Mouse (Mus musculus) neural tube, embryonic 11.5 days (tissue): ENCODE results near the gene Vwa2. TPM values are rescaled to one million over a fixed set of nuclear protein-coding genes. Genes with fewer than 3 reads are reported as not detected.

Source experiments
- ATAC-seq: fragments of 200-750 bp; cut with Nextera tagmentation; 2 replicates; pipeline ENCODE4 v1.8.0; 2017; ENCODE audit warnings: moderate number of reproducible peaks, mild to moderate bottlenecking, moderate TSS enrichment, moderate library complexity; ENCODE audit not compliant: insufficient read depth, low FRiP score, low TSS enrichment
- DNase-seq: peaks from one replicate; pipeline ENCODE4 v3.0.0-alpha.2; 2015; ENCODE audit warnings: low spot score
- H3K27ac ChIP-seq: fragments of 300-500 bp; sonication (generic); 2 replicates; pipeline ENCODE4 v1.5.1; 2014; ENCODE audit warnings: low read depth, mild to moderate bottlenecking, low read length
- H3K27me3 ChIP-seq: fragments of 300-500 bp; sonication (generic); 2 replicates; pipeline ENCODE4 v1.6.1; 2014; ENCODE audit warnings: mild to moderate bottlenecking, low read length, mixed read lengths; ENCODE audit not compliant: control insufficient read depth, insufficient read depth
- H3K36me3 ChIP-seq: fragments of 300-500 bp; sonication (generic); 2 replicates; pipeline ENCODE4 v1.6.1; 2014; ENCODE audit warnings: mild to moderate bottlenecking, low read length, moderate library complexity, mixed read lengths; ENCODE audit not compliant: control insufficient read depth, insufficient read depth
- H3K4me1 ChIP-seq: fragments of 300-500 bp; sonication (generic); 2 replicates; pipeline ENCODE4 v1.6.1; 2014; ENCODE audit warnings: low read length, mixed read lengths; ENCODE audit not compliant: control insufficient read depth, insufficient read depth
- H3K4me2 ChIP-seq: fragments of 300-500 bp; sonication (generic); 2 replicates; pipeline ENCODE4 v1.6.1; 2014; ENCODE audit warnings: low read depth, mild to moderate bottlenecking, moderate library complexity
- H3K4me3 ChIP-seq: fragments of 300-500 bp; sonication (generic); 2 replicates; pipeline ENCODE4 v1.5.1; 2014; ENCODE audit warnings: low read depth, low read length
- H3K9ac ChIP-seq: fragments of 300-500 bp; sonication (generic); 2 replicates; pipeline ENCODE4 v1.6.1; 2014; ENCODE audit warnings: mild to moderate bottlenecking, low read length
- H3K9me3 ChIP-seq: fragments of 300-500 bp; sonication (generic); 2 replicates; pipeline ENCODE4 v1.6.1; 2016; ENCODE audit warnings: low read length; ENCODE audit not compliant: control insufficient read depth
- WGBS: fragments of 180-500 bp; shearing (Covaris S2); extraction: QIAGEN DNeasy Blood & Tissue Kit; methylation state at CpG from one replicate; pipeline ENCODE4 v1.1.7; 2014; 5-methylcytosine and 5-hydroxymethylcytosine counted together
- polyA plus RNA-seq: library from polyadenylated mRNA; unstranded; fragments of >200 nt; fragmentation: Nextera tagmentation; extraction: Ambion mirVana; gene quantifications from 2 replicates; pipeline ENCODE4 v1.2.1, GENCODE M21; 2014

Gene Vwa2
- polyA plus RNA-seq, 1 experiment from 2014 or later, result 0.62 TPM

GRCm38 (mm10) chr19:56946727-56947126, 72.7 kb downstream of the Vwa2 start:
- H3K9me3 ChIP-seq, result no peaks in the 10 kb centered on the region
- no peaks in the 10 kb centered on the region for H3K36me3 ChIP-seq
- DNase-seq (no peak), ATAC-seq (no peak)
- no peaks in the 10 kb centered on the region for H3K4me1 ChIP-seq
- H3K4me2 ChIP-seq, result no peak overlapping the region
- no peak overlapping the region for H3K4me3 ChIP-seq
- H3K27me3 ChIP-seq, result no peaks in the 10 kb centered on the region
- H3K27ac ChIP-seq, result no peak overlapping the region
- 89% methylated on average over 3 of the region's 3 CpGs for WGBS
- no peak overlapping the region for H3K9ac ChIP-seq

DNA sequence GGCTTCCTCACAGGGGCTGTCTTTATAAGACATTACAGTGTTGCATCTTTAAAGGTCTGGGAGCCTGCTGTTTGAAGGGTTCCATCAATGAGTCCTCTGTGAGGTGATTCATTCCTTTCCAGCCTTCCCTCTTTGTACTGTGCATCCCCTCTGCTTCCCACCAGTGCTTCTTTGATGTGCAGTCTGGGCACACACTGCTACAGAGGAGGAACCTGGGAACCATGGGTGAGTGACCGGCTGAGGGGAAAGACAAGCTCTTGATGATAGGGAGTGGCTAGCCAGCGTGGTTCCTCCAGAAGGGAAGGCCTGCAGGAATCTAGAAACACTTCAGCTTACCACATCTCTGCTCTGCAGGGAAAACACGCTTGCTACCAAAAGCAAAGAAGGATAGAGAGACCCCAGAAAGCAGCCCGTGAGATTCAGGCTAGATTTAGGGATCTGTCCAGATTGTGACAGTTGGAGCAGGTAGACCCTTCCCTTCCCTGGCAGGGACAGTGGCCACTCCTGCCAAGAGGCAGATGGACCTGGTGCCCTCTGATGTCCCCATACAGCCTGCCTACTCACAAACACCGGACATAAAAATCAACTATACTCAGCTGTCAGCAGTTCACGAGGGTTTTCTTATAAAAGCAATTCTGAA, 74.0 kb downstream of the Vwa2 start:
- H3K36me3 ChIP-seq, result no peaks in the 10 kb centered on the region
- H3K4me1 ChIP-seq, result no peaks in the 10 kb centered on the region
- H3K4me2 ChIP-seq, result no peak overlapping the region
- DNase-seq, result no peak
- WGBS, result 65% methylated on average over 6 of the region's 6 CpGs
- H3K4me3 ChIP-seq, result no peak overlapping the region
- H3K27me3 ChIP-seq, result no peaks in the 10 kb centered on the region
- no peaks in the 10 kb centered on the region for H3K9me3 ChIP-seq
- H3K27ac ChIP-seq, result no peak overlapping the region
- no peak overlapping the region for H3K9ac ChIP-seq
- ATAC-seq, result no peak

GRCm38 (mm10) chr19:56949868-56950267, 75.8 kb downstream of the Vwa2 start:
- H3K4me2 ChIP-seq, result no peak overlapping the region

GRCm38 (mm10) chr19:56950818-56951217, 76.8 kb downstream of the Vwa2 start:
- Histone ChIP-seq H3K4me3 (no peak overlapping the region), H3K4me1 (no peaks in the 10 kb centered on the region), H3K36me3 (no peaks in the 10 kb centered on the region), H3K4me2 (no peak overlapping the region), H3K9ac (no peak overlapping the region), H3K27me3 (no peaks in the 10 kb centered on the region), H3K27ac (no peak overlapping the region), H3K9me3 (no peaks in the 10 kb centered on the region)
- ATAC-seq, result no peak
- WGBS, result 89% methylated on average over 7 of the region's 7 CpGs
- DNase-seq, result no peak

More at GRCm38 (mm10) chr19:56949868-56950267, 75.8 kb downstream of the Vwa2 start:
- H3K9me3 ChIP-seq, result no peaks in the 10 kb centered on the region
- H3K27me3 ChIP-seq, result no peaks in the 10 kb centered on the region
- H3K36me3 ChIP-seq, result no peaks in the 10 kb centered on the region
- no peak overlapping the region for H3K9ac ChIP-seq
- H3K4me1 ChIP-seq, result no peaks in the 10 kb centered on the region
- H3K27ac ChIP-seq, result no peak overlapping the region
- ATAC-seq (no peak), DNase-seq (no peak)
- WGBS, result 69% methylated on average over 8 of the region's 8 CpGs
- no peak overlapping the region for H3K4me3 ChIP-seq

- WGBS, result 80% methylated on average over 4 of the region's 4 CpGs
- Histone ChIP-seq H3K4me1 (no peaks in the 10 kb centered on the region), H3K27me3 (no peaks in the 10 kb centered on the region), H3K4me2 (no peak overlapping the region), H3K4me3 (no peak overlapping the region), H3K9me3 (no peaks in the 10 kb centered on the region), H3K27ac (no peak overlapping the region), H3K36me3 (no peaks in the 10 kb centered on the region), H3K9ac (no peak overlapping the region)
- no peak for DNase-seq
- ATAC-seq, result no peak
These were observed 79.8 kb downstream of the Vwa2 start for GRCm38 (mm10) chr19:56953856-56954255.

- no peaks in the 10 kb centered on the region for H3K36me3 ChIP-seq
- no peak overlapping the region for H3K9ac ChIP-seq
- no peak overlapping the region for H3K4me2 ChIP-seq
- no peak overlapping the region for H3K4me3 ChIP-seq
- H3K4me1 ChIP-seq, result no peaks in the 10 kb centered on the region
- DNase-seq, result no peak
- no peak overlapping the region for H3K27ac ChIP-seq
- whole genome bisulfite sequencing, result 86% methylated on average over 13 of the region's 13 CpGs
- H3K27me3 ChIP-seq, result no peaks in the 10 kb centered on the region
- ATAC-seq, result no peak
- no peaks in the 10 kb centered on the region for H3K9me3 ChIP-seq
These were observed 80.8 kb downstream of the Vwa2 start for GRCm38 (mm10) chr19:56954857-56955256.

- Histone ChIP-seq H3K4me2 (no peak overlapping the region), H3K27ac (no peak overlapping the region), H3K9ac (no peak overlapping the region), H3K27me3 (no peaks in the 10 kb centered on the region), H3K36me3 (no peaks in the 10 kb centered on the region), H3K4me3 (no peak overlapping the region), H3K9me3 (no peaks in the 10 kb centered on the region), H3K4me1 (no peaks in the 10 kb centered on the region)
- ATAC-seq (no peak), DNase-seq (no peak)
- 74% methylated on average over 20 of the region's 20 CpGs for WGBS
These were observed 81.8 kb downstream of the Vwa2 start for GRCm38 (mm10) chr19:56955568-56956513.

DNA sequence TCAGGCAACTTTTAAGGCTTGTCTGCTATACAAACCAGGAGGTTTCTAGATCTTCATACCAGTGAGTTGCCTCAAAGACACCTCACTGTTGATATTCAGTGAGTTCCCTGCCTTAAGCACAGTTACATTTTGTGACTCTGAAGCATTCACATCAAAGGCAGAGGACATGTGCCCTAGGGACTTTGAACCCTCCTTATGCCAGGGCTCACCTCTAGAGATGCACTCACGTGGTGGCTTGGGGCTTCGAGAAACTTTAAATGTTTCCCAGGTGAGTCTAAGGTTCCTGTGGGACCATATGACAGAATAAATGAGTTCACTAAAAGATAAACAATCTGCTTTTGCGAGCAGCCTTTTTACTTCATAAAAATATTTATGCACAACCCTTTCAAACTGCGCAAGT, 84.0 kb downstream of the Vwa2 start:
- DNase-seq, result no peak
- H3K27ac ChIP-seq, result no peak overlapping the region
- H3K36me3 ChIP-seq, result no peaks in the 10 kb centered on the region
- no peak overlapping the region for H3K9ac ChIP-seq
- H3K4me2 ChIP-seq, result no peak overlapping the region
- WGBS, result 82% methylated on average over 4 of the region's 4 CpGs
- no peak overlapping the region for H3K4me3 ChIP-seq
- H3K27me3 ChIP-seq, result no peaks in the 10 kb centered on the region
- H3K4me1 ChIP-seq, result no peaks in the 10 kb centered on the region
- ATAC-seq, result no peak
- H3K9me3 ChIP-seq, result no peaks in the 10 kb centered on the region
